Mouse (Mus musculus): ENCODE data around the gene Fam185a.

Fam185a gene

GRCm38 (mm10) chr5:21438428-21438827, 13.7 kb downstream of the Fam185a start:
- Histone ChIP-seq H3K9me3 (ENCODE audit: low read length) (no peaks in the 10 kb centered on the region), H3K27me3 (ENCODE audit: insufficient read depth, low read length) (no peaks in the 10 kb centered on the region), H3K36me3 (ENCODE audit: insufficient read depth, low read length) (peaks cover 48% of the 10 kb centered on the region), H3K4me3 (replicated peaks; ENCODE audit: low read length) (no peak overlapping the region), H3K4me1 (replicated peaks; ENCODE audit: low read depth, low read length) (peaks cover 4% of the 10 kb centered on the region; the same call in 1 of the 2 replicates)
- no peak for TF ChIP-seq NANOG (IDR thresholded peaks at IDR 0.05; ENCODE audit: borderline replicate concordance, low read length)

DNA sequence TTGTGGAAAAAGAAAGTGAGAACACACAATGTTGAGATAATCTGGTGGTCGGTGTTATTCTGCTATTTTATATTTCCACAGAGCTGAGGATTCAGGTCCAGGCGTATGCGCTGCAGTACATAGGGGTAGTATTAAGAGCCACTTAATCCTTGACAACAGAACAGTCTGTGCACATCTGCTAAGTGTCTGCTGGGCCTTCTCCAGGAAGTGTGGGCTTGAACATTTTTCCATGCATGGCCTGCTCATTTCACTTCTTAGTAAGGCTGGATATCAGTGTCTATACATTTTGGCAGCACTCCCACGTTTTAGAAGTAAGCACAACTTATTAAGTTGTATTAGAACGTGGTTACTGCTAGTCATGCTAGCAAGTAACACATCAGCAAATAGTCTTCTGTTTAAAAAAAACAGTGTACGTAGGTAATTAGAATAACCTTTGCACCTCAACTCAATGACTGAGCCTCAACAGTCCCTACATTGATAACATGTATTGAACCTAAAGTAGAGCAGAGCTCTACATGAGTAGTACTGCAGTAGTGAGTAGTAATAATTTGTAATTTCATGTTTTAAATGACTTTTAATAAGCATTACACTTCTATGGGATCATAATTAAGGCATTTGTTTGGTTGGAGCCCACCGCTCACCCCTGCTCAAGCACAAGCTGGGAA, 14.8 kb downstream of the Fam185a start:
- H3K4me3 ChIP-seq (replicated peaks; ENCODE audit: low read length), result no peak overlapping the region
- H3K36me3 ChIP-seq (ENCODE audit: insufficient read depth, low read length), result peaks cover 48% of the 10 kb centered on the region
- H3K9me3 ChIP-seq (ENCODE audit: low read length), result no peaks in the 10 kb centered on the region
- no peak for TF ChIP-seq POU5F1 (IDR thresholded peaks at IDR 0.05; ENCODE audit: borderline replicate concordance, low read length)
- TF ChIP-seq NANOG (IDR thresholded peaks at IDR 0.05; ENCODE audit: borderline replicate concordance, low read length), result no peak
- TF ChIP-seq CTCF (conservative IDR thresholded peaks at IDR 0.05; ENCODE audit: low read length), result no peak
- no peaks in the 10 kb centered on the region for H3K27me3 ChIP-seq (ENCODE audit: insufficient read depth, low read length)
- peaks cover 4% of the 10 kb centered on the region; the same call in 1 of the 2 replicates for H3K4me1 ChIP-seq (replicated peaks; ENCODE audit: low read depth, low read length)

DNA sequence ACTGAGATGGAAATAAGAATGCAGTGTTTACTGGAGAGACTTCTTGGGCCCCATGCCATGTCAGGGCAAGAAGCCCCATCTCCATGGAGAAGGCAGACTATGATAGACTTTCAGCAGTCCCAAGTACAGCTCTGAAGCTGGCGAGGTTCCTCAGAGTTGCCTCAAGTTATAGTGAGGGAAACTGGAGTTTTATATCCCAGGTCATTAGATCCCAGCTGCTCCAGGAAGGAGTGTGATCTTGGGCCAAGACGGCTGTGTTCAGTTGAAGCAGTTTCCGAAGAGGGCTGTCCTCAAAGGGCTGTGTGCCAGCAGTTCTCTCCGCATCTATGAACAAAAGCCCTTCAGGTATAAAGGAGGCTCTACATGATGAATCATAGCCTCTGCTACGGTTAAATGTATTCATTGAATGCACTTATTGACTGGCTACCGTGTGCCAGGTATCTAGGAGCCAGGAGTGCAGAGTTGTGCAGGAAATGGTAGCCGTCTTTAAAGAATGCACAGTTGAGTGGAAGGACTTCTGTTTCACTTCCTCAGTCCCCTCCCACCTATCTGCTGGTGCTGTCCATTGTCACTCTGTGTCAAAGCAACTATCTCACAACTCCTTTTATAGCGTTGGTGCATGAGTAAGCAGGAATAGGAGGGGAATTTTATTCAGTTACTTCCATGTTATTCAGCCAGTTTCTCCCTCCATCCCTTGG, 16.2 kb downstream of the Fam185a start:
- Histone ChIP-seq H3K4me3 (replicated peaks; ENCODE audit: low read length) (no peak overlapping the region), H3K36me3 (ENCODE audit: insufficient read depth, low read length) (peaks cover 47% of the 10 kb centered on the region), H3K9me3 (ENCODE audit: low read length) (no peaks in the 10 kb centered on the region), H3K4me1 (replicated peaks; ENCODE audit: low read depth, low read length) (no peaks in the 10 kb centered on the region), H3K27me3 (ENCODE audit: insufficient read depth, low read length) (no peaks in the 10 kb centered on the region)
- TF ChIP-seq CTCF (conservative IDR thresholded peaks at IDR 0.05; ENCODE audit: low read length) (no peak), POU5F1 (IDR thresholded peaks at IDR 0.05; ENCODE audit: borderline replicate concordance, low read length) (no peak), NANOG (IDR thresholded peaks at IDR 0.05; ENCODE audit: borderline replicate concordance, low read length) (no peak)

DNA sequence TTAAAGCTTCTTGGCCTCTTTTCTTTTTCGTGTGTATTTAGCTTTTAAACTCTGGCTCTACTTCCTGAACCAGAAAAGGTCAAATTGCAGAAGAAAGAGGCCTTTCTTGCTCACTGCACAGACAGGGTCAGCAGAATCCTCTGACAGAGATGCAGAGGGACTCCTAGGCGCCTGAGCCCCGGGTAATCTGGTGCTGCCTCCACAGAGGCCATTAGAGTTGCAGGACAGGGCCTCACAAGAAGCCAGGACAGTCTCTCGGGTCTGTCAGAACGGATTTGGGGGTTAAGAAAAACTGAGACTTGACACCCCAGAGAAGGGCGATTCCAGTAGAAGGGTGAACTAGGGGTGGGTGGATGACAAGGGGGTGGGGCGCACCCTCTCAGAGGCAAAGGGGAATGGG, 42.6 kb downstream of the Fam185a start:
- Histone ChIP-seq H3K4me3 (replicated peaks; ENCODE audit: low read length) (no peak overlapping the region), H3K27me3 (ENCODE audit: insufficient read depth, low read length) (no peaks in the 10 kb centered on the region), H3K4me1 (replicated peaks; ENCODE audit: low read depth, low read length) (no peaks in the 10 kb centered on the region), H3K9me3 (ENCODE audit: low read length) (no peaks in the 10 kb centered on the region), H3K36me3 (ENCODE audit: insufficient read depth, low read length) (peaks cover 6% of the 10 kb centered on the region; the same call in 1 of the 2 replicates)
- TF ChIP-seq POU5F1 (IDR thresholded peaks at IDR 0.05; ENCODE audit: borderline replicate concordance, low read length), result no peak
- no peak for TF ChIP-seq CTCF (conservative IDR thresholded peaks at IDR 0.05; ENCODE audit: low read length)
- no peak for TF ChIP-seq NANOG (IDR thresholded peaks at IDR 0.05; ENCODE audit: borderline replicate concordance, low read length)

DNA sequence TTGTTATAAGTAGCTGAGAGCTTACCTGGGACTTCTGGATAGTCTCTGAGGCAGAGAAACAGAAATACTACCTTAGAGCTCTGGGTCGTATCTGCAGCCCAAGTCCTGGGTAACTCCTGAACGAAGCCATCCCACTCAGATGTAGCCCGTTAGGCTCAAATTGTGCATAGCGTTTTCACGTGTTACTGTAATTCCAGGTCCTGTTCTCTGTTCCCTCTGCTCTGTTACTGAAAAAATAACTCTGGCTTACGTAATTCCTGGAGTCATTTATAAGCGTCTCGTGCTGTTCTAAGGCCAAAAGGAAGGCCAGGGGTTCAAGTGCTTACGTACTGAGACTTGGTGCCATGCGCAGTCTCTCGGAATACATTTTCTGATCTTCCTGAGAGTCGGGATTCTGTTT, 43.3 kb downstream of the Fam185a start:
- Histone ChIP-seq H3K4me1 (replicated peaks; ENCODE audit: low read depth, low read length) (no peaks in the 10 kb centered on the region), H3K9me3 (ENCODE audit: low read length) (no peaks in the 10 kb centered on the region), H3K36me3 (ENCODE audit: insufficient read depth, low read length) (peaks cover 10% of the 10 kb centered on the region; the same call in 1 of the 2 replicates), H3K4me3 (replicated peaks; ENCODE audit: low read length) (no peak overlapping the region), H3K27me3 (ENCODE audit: insufficient read depth, low read length) (no peaks in the 10 kb centered on the region)
- TF ChIP-seq CTCF (conservative IDR thresholded peaks at IDR 0.05; ENCODE audit: low read length), result no peak
- TF ChIP-seq NANOG (IDR thresholded peaks at IDR 0.05; ENCODE audit: borderline replicate concordance, low read length), result no peak

- no peak overlapping the region for H3K4me3 ChIP-seq (replicated peaks; ENCODE audit: low read length)
- TF ChIP-seq NANOG (IDR thresholded peaks at IDR 0.05; ENCODE audit: borderline replicate concordance, low read length) (no peak), CTCF (conservative IDR thresholded peaks at IDR 0.05; ENCODE audit: low read length) (no peak), POU5F1 (IDR thresholded peaks at IDR 0.05; ENCODE audit: borderline replicate concordance, low read length) (no peak)
- H3K9me3 ChIP-seq (ENCODE audit: low read length), result no peaks in the 10 kb centered on the region
- H3K36me3 ChIP-seq (ENCODE audit: insufficient read depth, low read length), result peaks cover 52% of the 10 kb centered on the region
- no peaks in the 10 kb centered on the region for H3K4me1 ChIP-seq (replicated peaks; ENCODE audit: low read depth, low read length)
- H3K27me3 ChIP-seq (ENCODE audit: insufficient read depth, low read length), result no peaks in the 10 kb centered on the region
These were observed 53.7 kb downstream of the Fam185a start for GRCm38 (mm10) chr5:21478428-21478827.

DNA sequence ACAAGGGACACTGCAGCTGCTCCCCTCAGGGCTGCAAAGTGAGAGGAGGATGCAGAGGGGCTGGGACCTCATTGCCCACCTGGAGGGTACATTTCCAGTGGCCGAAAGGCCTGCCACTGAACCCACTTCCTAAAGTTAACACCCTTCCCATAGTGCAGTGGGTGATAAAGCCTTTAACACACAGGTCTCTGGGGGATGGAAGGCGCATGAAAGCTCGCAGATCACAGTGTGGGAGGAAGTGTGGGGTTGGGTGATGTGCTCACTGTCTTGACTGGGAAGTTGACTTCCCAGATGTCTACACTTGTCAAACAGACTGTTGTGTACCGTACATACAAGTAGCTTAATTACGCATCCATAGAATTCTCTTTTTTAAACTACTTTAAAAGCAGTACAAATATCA, 55.0 kb downstream of the Fam185a start:
- H3K4me3 ChIP-seq (replicated peaks; ENCODE audit: low read length), result no peak overlapping the region
- TF ChIP-seq POU5F1 (IDR thresholded peaks at IDR 0.05; ENCODE audit: borderline replicate concordance, low read length) (no peak), NANOG (IDR thresholded peaks at IDR 0.05; ENCODE audit: borderline replicate concordance, low read length) (no peak), CTCF (conservative IDR thresholded peaks at IDR 0.05; ENCODE audit: low read length) (no peak)
- H3K9me3 ChIP-seq (ENCODE audit: low read length), result no peaks in the 10 kb centered on the region
- no peaks in the 10 kb centered on the region for H3K27me3 ChIP-seq (ENCODE audit: insufficient read depth, low read length)
- H3K4me1 ChIP-seq (replicated peaks; ENCODE audit: low read depth, low read length), result no peaks in the 10 kb centered on the region
- peaks cover 57% of the 10 kb centered on the region for H3K36me3 ChIP-seq (ENCODE audit: insufficient read depth, low read length)

- H3K27me3 ChIP-seq (ENCODE audit: insufficient read depth, low read length), result no peaks in the 10 kb centered on the region
These were observed 56.8 kb downstream of the Fam185a start for GRCm38 (mm10) chr5:21481521-21481920.

More at GRCm38 (mm10) chr5:21481521-21481920, 56.8 kb downstream of the Fam185a start:
- no peaks in the 10 kb centered on the region for H3K4me1 ChIP-seq (replicated peaks; ENCODE audit: low read depth, low read length)
- H3K36me3 ChIP-seq (ENCODE audit: insufficient read depth, low read length), result peaks cover 48% of the 10 kb centered on the region
- no peak for TF ChIP-seq POU5F1 (IDR thresholded peaks at IDR 0.05; ENCODE audit: borderline replicate concordance, low read length)
- TF ChIP-seq NANOG (IDR thresholded peaks at IDR 0.05; ENCODE audit: borderline replicate concordance, low read length), result no peak
- no peak for TF ChIP-seq CTCF (conservative IDR thresholded peaks at IDR 0.05; ENCODE audit: low read length)
- no peak overlapping the region for H3K4me3 ChIP-seq (replicated peaks; ENCODE audit: low read length)
- no peaks in the 10 kb centered on the region for H3K9me3 ChIP-seq (ENCODE audit: low read length)
